Mouse (Mus musculus) liver, adult 2 months (tissue): Measurements from ENCODE around the gene Fnbp1.

Source experiments
- CTCF ChIP-seq: fragments of 200-500 bp; IDR thresholded peaks from 2 replicates; pipeline ENCODE4 v1.5.1; 2011; ENCODE audit warnings: low read depth, low read length, control low read depth
- POLR2A ChIP-seq: fragments of 200-500 bp; IDR thresholded peaks from 2 replicates; pipeline ENCODE4 v1.6.1; 2011; ENCODE audit warnings: low read length, control low read depth; ENCODE audit not compliant: insufficient read depth; ENCODE audit errors: extremely low read depth

- TF ChIP-seq POLR2A: no peak
- TF ChIP-seq CTCF: no peak
Measured at GRCm38 (mm10) chr2:31018519-31018918, 123.3 kb downstream of the Fnbp1 start.
